Mouse (Mus musculus) lung, postnatal 10 days (tissue): ENCODE data around the gene Gm8374.
"Not testable (repeated sequence)": the region's sequence is repeated elsewhere in the genome, so short reads cannot be mapped to it uniquely, and the experiment has no call there.

Experiments used
- DNase-seq: peaks from one replicate; pipeline ENCODE4 v3.0.0; 2021

Gene Gm8374

GRCm38 (mm10) chr14:7365034-7365433 lies at the start of gene Gm8374:
TSS of gene Gm8374 (minus strand) at chr14:7365134.
- not testable (repeated sequence) for DNase-seq

- not testable (repeated sequence) for DNase-seq
Observed at GRCm38 (mm10) chr14:7332295-7332694, 32.6 kb downstream of the Gm8374 start, which contains the start of gene Gm5797. TSS of gene Gm5797 (minus strand) at chr14:7332395.

GRCm38 (mm10) chr14:7315093-7315492 lies 49.8 kb downstream of the Gm8374 start:
- DNase-seq, result peak; percentile 0

DNA sequence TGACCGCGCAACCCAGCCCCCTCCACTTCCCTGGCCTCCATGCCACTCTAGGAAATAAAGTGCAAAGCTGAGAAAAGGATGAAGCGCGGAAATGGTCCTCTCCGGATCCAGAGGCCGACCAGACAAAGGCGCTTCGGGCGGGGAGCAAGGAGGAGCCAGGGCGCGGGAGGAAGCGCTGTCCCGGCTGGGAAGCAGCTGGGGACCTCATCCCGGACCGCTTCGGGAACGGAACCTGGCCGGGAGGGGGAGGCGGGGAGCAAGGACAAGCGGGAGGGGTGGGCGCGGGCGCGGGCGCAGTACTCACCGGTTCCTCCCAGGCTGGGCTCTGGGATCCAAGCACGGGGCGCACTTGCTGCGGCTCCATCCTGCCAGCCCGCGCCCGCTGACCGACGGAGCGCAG lies 50.3 kb downstream of the Gm8374 start, which contains the start of gene Gm3739:
Gene Gm3739 (minus strand): TSS at position 389 of the 400 bp plus-strand sequence.
- peak; percentile 0 for DNase-seq
